8 mouse cellular contexts compared by ENCODE assay signal in the genomic region with DNA sequence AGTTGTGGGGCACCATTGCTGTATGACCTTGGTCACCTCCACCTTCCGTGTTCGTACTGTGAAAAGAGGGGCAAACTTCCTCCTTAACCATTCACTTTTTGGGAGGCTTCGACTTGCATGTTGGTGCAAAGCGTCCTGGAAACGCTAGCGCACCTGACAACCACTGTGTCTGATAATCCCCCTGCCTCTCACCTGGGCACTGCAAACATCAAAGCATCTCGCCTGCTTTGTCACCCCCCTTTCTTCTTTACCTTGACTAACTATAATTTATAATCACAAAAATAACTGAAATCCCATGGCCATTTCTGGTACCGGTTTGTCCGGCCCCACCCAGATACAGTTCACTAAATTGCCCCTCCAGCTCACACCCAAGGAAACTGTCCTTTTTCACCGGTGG. TPM values are rescaled to one million over a fixed set of nuclear protein-coding genes. Genes with fewer than 3 reads are reported as not detected.
DNase-seq lines count a peak whose midpoint lies in the region; ATAC-seq and TF ChIP-seq lines count a peak whose summit lies in the region.

No protein-coding gene starts in this region.

- H3K79me2 ChIP-seq in myocyte (ENCODE audit: control insufficient read depth, insufficient read depth): peaks cover 78% of the 10 kb centered on the region

- H3K4me3 ChIP-seq in lung, adult 2 months (replicated peaks; ENCODE audit: extremely low read depth, low read depth, low read length): peak overlapping the region; percentile 65
- peak overlapping the region; percentile 80 for H3K4me3 ChIP-seq in embryonic facial prominence, embryonic 10.5 days
- H3K4me3 ChIP-seq in hindbrain, postnatal 0 days (ENCODE audit: low read length): peak overlapping the region; percentile 74
- peak overlapping the region; percentile 76 for H3K4me3 ChIP-seq in myocyte

- H3ac ChIP-seq in myocyte (ENCODE audit: control insufficient read depth, insufficient read length): peak overlapping the region; percentile 53

- H3K9ac ChIP-seq in hindbrain, postnatal 0 days (replicated peaks; ENCODE audit: low read length): peak overlapping the region; percentile 75

- 3% methylated on average over 10 of the region's 10 CpGs for WGBS in lung, adult 2 months
- WGBS in embryonic facial prominence, embryonic 10.5 days: 8% methylated on average over 10 of the region's 10 CpGs
- 4% methylated on average over 10 of the region's 10 CpGs for WGBS in hindbrain, postnatal 0 days

- no peak overlapping the region; the same call in 1 of the 2 replicates for H3K27ac ChIP-seq in embryonic facial prominence, embryonic 10.5 days (replicated peaks)
- H3K27ac ChIP-seq in hindbrain, postnatal 0 days: no peak overlapping the region

- TF ChIP-seq POLR2A in lung, adult 2 months (IDR thresholded peaks at IDR 0.05; ENCODE audit: borderline replicate concordance, extremely low read depth, low read depth, low read length): no peak
- no peak for TF ChIP-seq POLR2A in myocyte (IDR thresholded peaks at IDR 0.05; ENCODE audit: insufficient read length, low read depth)

- peak overlapping the region; percentile 96 for H3K4me2 ChIP-seq in hindbrain, postnatal 0 days (ENCODE audit: low read depth, low read length)
- peak overlapping the region; percentile 95 for H3K4me2 ChIP-seq in myocyte (ENCODE audit: low read depth)

- H3K4me1 ChIP-seq in lung, adult 2 months (ENCODE audit: control insufficient read depth, insufficient read depth, low read length): peaks cover 25% of the 10 kb centered on the region
- peaks cover 43% of the 10 kb centered on the region for H3K4me1 ChIP-seq in embryonic facial prominence, embryonic 10.5 days
- H3K4me1 ChIP-seq in hindbrain, postnatal 0 days (ENCODE audit: insufficient read depth, low read length): peaks cover 35% of the 10 kb centered on the region

- TF ChIP-seq CTCF in lung, adult 2 months (IDR thresholded peaks at IDR 0.05; ENCODE audit: insufficient read depth, low read length): no peak
- no peak for TF ChIP-seq CTCF in hindbrain, postnatal 0 days (IDR thresholded peaks at IDR 0.05; ENCODE audit: low read depth)

- no peak for DNase-seq in lung, adult 2 months
- DNase-seq in lung, postnatal 14 days: no peak
- no peak for DNase-seq in embryonic facial prominence, embryonic 10.5 days (ENCODE audit: low spot score)
- no peak for DNase-seq in hindbrain, postnatal 0 days (ENCODE audit: low spot score)
- no peak for DNase-seq in ovary, adult 18-20 months (ENCODE audit: low spot score)
- DNase-seq in layer of hippocampus, adult 11-12 months (ENCODE audit: low spot score): no peak
- DNase-seq in urinary bladder, adult 18-20 months (ENCODE audit: low spot score in 2 of 2): no peak

- peaks cover 20% of the 10 kb centered on the region for H3K36me3 ChIP-seq in embryonic facial prominence, embryonic 10.5 days (replicated peaks)
- no peaks in the 10 kb centered on the region for H3K36me3 ChIP-seq in hindbrain, postnatal 0 days (ENCODE audit: insufficient read depth, low read length)
- H3K36me3 ChIP-seq in myocyte (ENCODE audit: control insufficient read depth, insufficient read depth): peaks cover 4% of the 10 kb centered on the region

- ATAC-seq in hindbrain, postnatal 0 days: no peak

- H3K27me3 ChIP-seq in embryonic facial prominence, embryonic 10.5 days (replicated peaks; ENCODE audit: low read depth, poor library complexity, severe bottlenecking): no peaks in the 10 kb centered on the region
- H3K27me3 ChIP-seq in hindbrain, postnatal 0 days (ENCODE audit: insufficient read depth, low read length): no peaks in the 10 kb centered on the region
- no peaks in the 10 kb centered on the region for H3K27me3 ChIP-seq in myocyte (ENCODE audit: control insufficient read depth, insufficient read depth, insufficient read length)

- H3K9me3 ChIP-seq in embryonic facial prominence, embryonic 10.5 days: no peaks in the 10 kb centered on the region
- H3K9me3 ChIP-seq in hindbrain, postnatal 0 days (ENCODE audit: low read length): no peaks in the 10 kb centered on the region

TF ChIP-seq in myocyte, 11 proteins besides CTCF, POLR2A, EP300 and RAD21:
- TF ChIP-seq SRF (IDR thresholded peaks at IDR 0.05; ENCODE audit: control insufficient read depth, insufficient read length, low read depth): no peak
- no peak for TF ChIP-seq REST (IDR thresholded peaks at IDR 0.05; ENCODE audit: insufficient read depth, insufficient read length)
- TF ChIP-seq POLR2AphosphoS2 (IDR thresholded peaks at IDR 0.05; ENCODE audit: insufficient read length, low read depth): no peak
- no peak for TF ChIP-seq USF1 (IDR thresholded peaks at IDR 0.05; ENCODE audit: low read depth)
- TF ChIP-seq MYOG (IDR thresholded peaks at IDR 0.05; ENCODE audit: control insufficient read depth in 1 of 3, insufficient read depth in 1 of 3, insufficient read length in 2 of 3, low read depth in 2 of 3): no peak
- no peak for TF ChIP-seq MAX (IDR thresholded peaks at IDR 0.05; ENCODE audit: low read depth)
- no peak for TF ChIP-seq MYOD1 (IDR thresholded peaks at IDR 0.05; ENCODE audit: control insufficient read depth in 1 of 3, insufficient read length in 2 of 3, low read depth in 2 of 3)
- no peak for TF ChIP-seq CEBPB (IDR thresholded peaks at IDR 0.05; ENCODE audit: insufficient read depth, poor library complexity, severe bottlenecking)
- no peak for TF ChIP-seq TCF3 (IDR thresholded peaks at IDR 0.05; ENCODE audit: insufficient read length, low read depth)
- TF ChIP-seq TCF12 (IDR thresholded peaks at IDR 0.05; ENCODE audit: insufficient read depth, poor library complexity, severe bottlenecking): no peak
- TF ChIP-seq E2F4 (IDR thresholded peaks at IDR 0.05; ENCODE audit: insufficient read depth): no peak

RNA-seq across cellular contexts. Expression of a gene that starts 0.8 kb away (rescaled TPM):
- 85.4 and 112 TPM in 2 replicates for polyA plus RNA-seq in lung, adult 2 months (2012; rRNA removed)
- polyA plus RNA-seq in embryonic facial prominence, embryonic 10.5 days (2016; fragmentation: Nextera tagmentation; extraction: Ambion mirVana): 164 and 170 TPM in 2 replicates
- total RNA-seq in hindbrain, postnatal 0 days (2014; rRNA removed): 321 and 337 TPM in 2 replicates
- polyA plus RNA-seq in hindbrain, postnatal 0 days (2015; fragmentation: Nextera tagmentation; extraction: Ambion mirVana): 278 and 295 TPM in 2 replicates
- 117 TPM for polyA plus RNA-seq in myocyte (2012; fragmentation: generic; extraction: Trizol)

RNA-seq across cellular contexts. Expression of a gene that starts 2.0 kb away (rescaled TPM):
- 17.5 and 18.0 TPM in 2 replicates for polyA plus RNA-seq in lung, adult 2 months (2012; rRNA removed)
- 50.5 and 53.4 TPM in 2 replicates for polyA plus RNA-seq in embryonic facial prominence, embryonic 10.5 days (2016; fragmentation: Nextera tagmentation; extraction: Ambion mirVana)
- total RNA-seq in hindbrain, postnatal 0 days (2014; rRNA removed): 21.4 and 21.9 TPM in 2 replicates
- polyA plus RNA-seq in hindbrain, postnatal 0 days (2015; fragmentation: Nextera tagmentation; extraction: Ambion mirVana): 17.2 and 19.1 TPM in 2 replicates
- 16.6 TPM for polyA plus RNA-seq in myocyte (2012; fragmentation: generic; extraction: Trizol)

RNA-seq across cellular contexts. Expression of a gene that starts 44.6 kb away (rescaled TPM):
- 6.8 and 10.1 TPM in 2 replicates for polyA plus RNA-seq in lung, adult 2 months (2012; rRNA removed)
- polyA plus RNA-seq in embryonic facial prominence, embryonic 10.5 days (2016; fragmentation: Nextera tagmentation; extraction: Ambion mirVana): 1.0 and 1.1 TPM in 2 replicates
- 0.89 and 3.3 TPM in 2 replicates for total RNA-seq in hindbrain, postnatal 0 days (2014; rRNA removed)
- 1.7 and 2.5 TPM in 2 replicates for polyA plus RNA-seq in hindbrain, postnatal 0 days (2015; fragmentation: Nextera tagmentation; extraction: Ambion mirVana)
- polyA plus RNA-seq in myocyte (2012; fragmentation: generic; extraction: Trizol): 1.2 TPM

RNA-seq across cellular contexts. Expression of a gene that starts 53.8 kb away (rescaled TPM):
- 26.5 and 27.1 TPM in 2 replicates for polyA plus RNA-seq in lung, adult 2 months (2012; rRNA removed)
- polyA plus RNA-seq in embryonic facial prominence, embryonic 10.5 days (2016; fragmentation: Nextera tagmentation; extraction: Ambion mirVana): 8.0 and 8.4 TPM in 2 replicates
- total RNA-seq in hindbrain, postnatal 0 days (2014; rRNA removed): 7.5 and 12.3 TPM in 2 replicates
- polyA plus RNA-seq in hindbrain, postnatal 0 days (2015; fragmentation: Nextera tagmentation; extraction: Ambion mirVana): 9.9 and 10.5 TPM in 2 replicates
- 1.9 TPM for polyA plus RNA-seq in myocyte (2012; fragmentation: generic; extraction: Trizol)

RNA-seq across cellular contexts. Expression of a gene that starts 56.2 kb away (rescaled TPM):
- 47.1 and 53.9 TPM in 2 replicates for polyA plus RNA-seq in lung, adult 2 months (2012; rRNA removed)
- polyA plus RNA-seq in embryonic facial prominence, embryonic 10.5 days (2016; fragmentation: Nextera tagmentation; extraction: Ambion mirVana): 204 and 208 TPM in 2 replicates
- total RNA-seq in hindbrain, postnatal 0 days (2014; rRNA removed): 125 and 134 TPM in 2 replicates
- polyA plus RNA-seq in hindbrain, postnatal 0 days (2015; fragmentation: Nextera tagmentation; extraction: Ambion mirVana): 312 and 326 TPM in 2 replicates
- polyA plus RNA-seq in myocyte (2012; fragmentation: generic; extraction: Trizol): 165 TPM
